Mouse (Mus musculus): Measurements from ENCODE around the gene Ccrl2. TPM values are rescaled to one million over a fixed set of nuclear protein-coding genes. Genes with fewer than 3 reads are reported as not detected.

The Ccrl2 gene
- total RNA-seq, 2 experiments from 2014 or later = 6.5 TPM; not detected in 1

Other genes with a start within 250 kb of the Ccrl2 start
- gene Prss44, start 243.5 kb downstream of the Ccrl2 start, total RNA-seq (2014; fragmentation: Nextera tagmentation) = not detected in 2 replicates
- gene Prss44, start 243.5 kb downstream of the Ccrl2 start, total RNA-seq (2017) = not detected in 2 replicates
- not detected in 2 replicates for gene Prss43, start 230.8 kb downstream of the Ccrl2 start, total RNA-seq (2014; fragmentation: Nextera tagmentation)
- not detected in 2 replicates for gene Prss43, start 230.8 kb downstream of the Ccrl2 start, total RNA-seq (2017)
- gene Prss45, start 222.9 kb downstream of the Ccrl2 start, total RNA-seq (2014; fragmentation: Nextera tagmentation) = not detected in 2 replicates
- not detected in 2 replicates for gene Prss45, start 222.9 kb downstream of the Ccrl2 start, total RNA-seq (2017)
- gene Prss46, start 213.0 kb downstream of the Ccrl2 start, total RNA-seq (2014; fragmentation: Nextera tagmentation) = not detected in 2 replicates
- not detected in 2 replicates for gene Prss46, start 213.0 kb downstream of the Ccrl2 start, total RNA-seq (2017)
- not detected in 2 replicates for gene Prss50, start 199.6 kb downstream of the Ccrl2 start, total RNA-seq (2014; fragmentation: Nextera tagmentation)
- not detected in 2 replicates for gene Prss50, start 199.6 kb downstream of the Ccrl2 start, total RNA-seq (2017)
- gene Als2cl, start 177.6 kb downstream of the Ccrl2 start, total RNA-seq (2014; fragmentation: Nextera tagmentation) = 0.41 TPM in 1 of 2 replicates, not detected in the other
- gene Als2cl, start 177.6 kb downstream of the Ccrl2 start, total RNA-seq (2017) = 0.04 TPM in 1 of 2 replicates, not detected in the other
- gene Tmie, start 177.4 kb downstream of the Ccrl2 start, total RNA-seq (2014; fragmentation: Nextera tagmentation) = not detected in 2 replicates
- gene Tmie, start 177.4 kb downstream of the Ccrl2 start, total RNA-seq (2017) = not detected in 2 replicates
- gene Fam240a, start 140.7 kb downstream of the Ccrl2 start, total RNA-seq (2014; fragmentation: Nextera tagmentation) = not detected in 2 replicates
- gene Fam240a, start 140.7 kb downstream of the Ccrl2 start, total RNA-seq (2017) = not detected in 2 replicates
- not detected in 2 replicates for gene Tdgf1, start 111.4 kb downstream of the Ccrl2 start, total RNA-seq (2014; fragmentation: Nextera tagmentation)
- gene Tdgf1, start 111.4 kb downstream of the Ccrl2 start, total RNA-seq (2017) = not detected in 2 replicates
- not detected in 2 replicates for gene Lrrc2, start 106.0 kb downstream of the Ccrl2 start, total RNA-seq (2014; fragmentation: Nextera tagmentation)
- 0.21 TPM in 1 of 2 replicates, not detected in the other for gene Lrrc2, start 106.0 kb downstream of the Ccrl2 start, total RNA-seq (2017)
- gene Rtp3, start 66.9 kb downstream of the Ccrl2 start, total RNA-seq (2014; fragmentation: Nextera tagmentation) = not detected in 2 replicates
- not detected in 2 replicates for gene Rtp3, start 66.9 kb downstream of the Ccrl2 start, total RNA-seq (2017)
- gene Ltf, start 38.2 kb downstream of the Ccrl2 start, total RNA-seq (2014; fragmentation: Nextera tagmentation) = 32.3 TPM in 1 of 2 replicates, not detected in the other
- 99.6 and 152 TPM in 2 replicates for gene Ltf, start 38.2 kb downstream of the Ccrl2 start, total RNA-seq (2017)
- gene Lrrfip2, start 60.1 kb upstream of the Ccrl2 start, total RNA-seq (2014; fragmentation: Nextera tagmentation) = 34.0 and 37.9 TPM in 2 replicates
- 75.1 and 86.0 TPM in 2 replicates for gene Lrrfip2, start 60.1 kb upstream of the Ccrl2 start, total RNA-seq (2017)
- gene Mlh1, start 214.3 kb upstream of the Ccrl2 start, total RNA-seq (2014; fragmentation: Nextera tagmentation) = 46.0 and 47.0 TPM in 2 replicates
- gene Mlh1, start 214.3 kb upstream of the Ccrl2 start, total RNA-seq (2017) = 46.9 and 61.6 TPM in 2 replicates
- 21.9 and 25.8 TPM in 2 replicates for gene Epm2aip1, start 214.4 kb upstream of the Ccrl2 start, total RNA-seq (2014; fragmentation: Nextera tagmentation)
- gene Epm2aip1, start 214.4 kb upstream of the Ccrl2 start, total RNA-seq (2017) = 15.9 and 18.7 TPM in 2 replicates